Mouse (Mus musculus): ENCODE data around the gene Bco2. TPM values are rescaled to one million over a fixed set of nuclear protein-coding genes. Genes with fewer than 3 reads are reported as not detected.

The Bco2 gene
- 0.29 TPM for polyA plus RNA-seq (2014; fragmentation: Illumina TruSeq; extraction: RNeasy Lipid Tissue Mini Kit (QIAGEN cat#74804); ENCODE audit: low read depth, low replicate concordance)

DNA sequence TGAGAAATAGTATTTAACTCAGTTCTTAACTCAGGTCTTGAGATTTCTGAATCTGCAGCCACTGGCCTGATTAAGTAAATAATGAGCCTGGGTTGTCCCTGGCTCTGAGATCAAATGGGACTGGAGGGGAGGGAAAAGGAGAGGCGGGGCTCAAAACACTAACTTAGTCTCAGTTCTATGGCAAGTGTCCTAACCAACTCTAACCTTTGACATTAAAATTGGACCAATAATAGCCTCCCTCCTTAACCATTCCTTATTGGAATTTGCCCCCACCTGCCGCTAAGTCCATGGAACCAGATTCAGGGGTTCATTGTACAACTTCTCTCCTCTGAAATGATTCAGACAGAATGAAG lies at the start of gene Bco2:
Gene Bco2, minus strand, starts transcription at position 88 of the 353 bp plus-strand sequence.

DNA sequence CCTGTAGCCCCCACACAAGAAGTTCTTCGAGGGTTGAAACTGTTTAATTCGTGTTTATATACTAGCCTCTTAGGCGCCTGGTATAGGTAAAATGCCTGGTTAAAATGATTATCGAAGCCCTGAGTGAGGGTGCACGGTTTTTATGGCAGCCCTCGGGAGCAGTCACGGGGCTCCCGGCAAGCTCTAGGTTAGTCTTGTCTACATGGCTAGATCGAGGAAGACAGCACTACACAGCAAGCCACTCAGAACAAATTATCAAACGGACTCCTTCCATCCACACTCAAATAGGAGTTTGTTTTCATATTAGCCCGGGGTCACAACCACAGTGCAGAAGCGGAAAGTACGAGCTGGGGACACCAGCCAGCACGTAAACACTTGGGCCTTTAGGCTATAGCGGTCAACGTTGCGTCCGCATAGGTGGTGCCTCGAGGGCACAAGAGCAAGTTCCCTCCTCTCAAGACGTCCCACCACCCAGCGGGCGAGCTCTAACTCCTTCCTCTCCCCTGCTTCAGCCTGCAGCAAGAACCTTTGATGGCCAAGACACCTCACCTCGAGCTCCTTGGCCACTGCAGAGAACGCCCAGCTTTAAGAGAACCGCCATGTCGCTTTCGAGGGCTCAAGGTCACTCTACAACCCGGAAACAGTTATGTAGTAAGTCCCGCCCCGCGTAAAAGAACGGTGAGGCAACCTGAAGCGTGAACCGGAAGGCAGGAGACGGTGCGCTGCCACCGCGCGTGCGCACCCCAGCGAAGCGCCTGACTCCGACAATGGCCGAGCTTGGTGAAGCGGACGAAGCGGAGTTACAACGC lies 48.4 kb upstream of the Bco2 start, which contains the start of the genes Sdhd and Timm8b:
Gene Sdhd, minus strand, starts transcription at position 624 of the 809 bp plus-strand sequence.
Gene Timm8b, plus strand, starts transcription at position 722 of the 809 bp plus-strand sequence.

DNA sequence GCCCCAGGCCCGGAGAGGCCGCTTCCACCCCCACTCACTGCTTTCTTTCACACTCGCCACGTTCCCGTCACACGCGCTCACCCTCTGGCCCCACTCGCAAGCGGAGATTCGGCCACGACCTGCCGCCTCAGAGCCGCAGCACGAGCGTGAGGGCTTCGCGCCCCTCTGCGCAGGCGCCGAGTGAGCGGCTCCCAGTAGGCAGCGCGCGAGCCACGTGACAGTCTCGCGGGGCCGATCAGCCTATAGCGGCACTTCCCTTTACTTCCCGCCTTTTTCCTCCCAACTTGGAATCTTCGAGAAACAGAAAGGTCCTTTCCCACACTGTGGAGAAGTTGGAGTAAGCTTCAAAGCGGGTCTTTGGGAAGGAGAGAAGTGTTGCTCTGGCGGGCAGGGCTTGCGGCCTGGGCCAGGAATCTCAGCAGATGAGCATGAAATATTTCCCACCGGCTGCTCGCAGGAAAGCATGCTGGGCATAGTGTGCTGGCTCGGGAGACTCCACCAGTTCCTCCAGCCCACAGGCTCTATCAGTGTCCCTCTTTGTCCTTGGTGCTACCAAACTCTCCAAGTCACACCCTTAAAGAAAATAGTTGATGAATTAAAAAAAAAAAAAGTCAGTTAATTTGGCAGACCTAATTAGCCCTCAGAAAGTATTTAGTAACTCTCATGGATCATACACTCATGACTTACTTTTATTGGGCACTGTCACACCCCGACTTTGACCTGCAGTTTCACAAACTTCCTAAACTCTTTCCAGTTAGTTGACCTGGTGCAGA lies 6.3 kb upstream of the Bco2 start, which contains the start of gene Tex12:
Gene Tex12, minus strand, starts transcription at position 181 of the 773 bp plus-strand sequence.

DNA sequence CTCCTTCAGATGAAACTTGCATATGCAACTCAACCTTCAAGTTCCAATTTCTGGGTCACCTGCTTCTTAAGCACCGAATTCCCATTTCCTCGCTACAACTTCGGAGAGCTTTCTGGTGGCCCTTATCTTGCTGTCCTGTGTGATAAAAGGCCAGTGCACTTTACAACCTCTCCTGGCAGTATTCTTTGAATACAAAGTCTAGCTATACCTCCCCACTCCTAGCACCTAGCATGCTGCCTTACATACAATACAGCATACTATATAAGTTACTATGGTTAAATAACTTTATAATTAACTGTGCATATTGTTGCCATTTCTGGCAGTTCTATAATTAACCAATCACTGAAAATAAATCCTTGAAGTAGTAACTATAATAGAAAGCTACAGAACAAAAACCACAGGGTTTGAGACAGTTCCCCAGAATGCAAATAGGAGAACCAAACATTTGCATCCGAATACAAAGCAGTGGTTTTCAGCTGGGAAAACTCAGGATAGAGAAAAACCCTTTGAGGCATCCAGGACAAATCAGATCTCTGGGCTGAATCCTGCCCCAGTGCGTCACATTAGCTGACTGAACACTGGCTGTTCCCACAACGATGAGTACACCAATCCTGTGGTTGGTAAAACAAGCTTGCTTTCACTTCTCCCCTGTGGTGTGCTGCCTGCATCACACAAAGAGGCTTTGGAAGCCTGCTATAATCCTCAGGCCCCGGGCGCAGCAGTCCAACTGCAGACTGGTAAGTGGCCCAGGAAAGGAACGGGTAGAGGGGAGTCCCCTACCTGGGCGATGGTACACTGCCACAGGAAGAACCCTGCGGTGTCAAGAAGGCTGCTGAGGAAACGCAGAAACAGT lies 514 bp downstream of the Bco2 start, which contains the start of gene Il18:
Gene Il18, plus strand, starts transcription at position 587 of the 853 bp plus-strand sequence.

DNA sequence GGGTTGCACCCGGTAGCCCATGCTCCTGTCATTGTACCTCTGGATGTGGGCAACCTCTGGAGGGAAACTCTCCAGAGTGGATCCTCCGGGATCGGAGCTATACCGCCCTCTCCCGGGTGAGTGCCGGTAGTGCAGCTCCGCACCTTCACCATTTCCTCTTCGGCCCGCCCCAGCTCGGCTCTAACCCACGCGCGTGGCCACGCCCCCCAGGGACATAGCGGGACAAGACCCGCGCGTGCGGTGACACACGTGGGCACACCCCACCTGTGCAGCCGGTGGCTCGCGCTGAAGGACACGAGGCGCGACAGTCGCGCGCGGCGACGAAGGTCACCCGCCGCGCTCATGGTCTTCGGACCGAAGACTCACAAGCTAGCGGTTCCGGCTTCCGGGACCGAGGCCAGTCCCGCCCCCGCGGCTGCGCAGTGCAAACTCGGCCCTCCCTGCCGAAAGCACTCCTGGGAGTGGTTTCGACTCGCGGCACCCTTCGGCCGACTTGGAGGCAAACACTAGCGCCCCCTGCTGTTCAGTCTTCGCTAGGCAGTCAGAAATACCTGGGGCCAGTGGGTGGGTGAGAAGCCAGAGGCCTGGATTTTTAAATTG lies 26.6 kb downstream of the Bco2 start, which contains the start of gene Pts:
Gene Pts, minus strand, starts transcription at position 432 of the 600 bp plus-strand sequence.

DNA sequence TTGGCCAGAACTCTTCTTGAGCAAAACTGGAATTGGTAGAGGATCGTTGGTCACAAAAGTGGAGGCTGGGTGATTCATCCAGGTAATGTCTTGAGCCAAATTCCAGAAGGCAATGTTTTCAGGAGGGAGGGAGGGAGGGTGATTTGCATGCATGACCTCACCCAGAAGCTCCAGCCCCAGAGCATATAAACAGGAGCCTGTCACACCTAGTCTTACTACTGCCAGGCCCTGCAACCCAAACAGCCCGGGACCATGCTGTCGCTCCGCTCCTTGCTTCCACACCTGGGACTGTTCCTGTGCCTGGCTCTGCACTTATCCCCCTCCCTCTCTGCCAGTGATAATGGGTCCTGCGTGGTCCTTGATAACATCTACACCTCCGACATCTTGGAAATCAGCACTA lies 60.7 kb downstream of the Bco2 start, which contains the start of gene Plet1:
Gene Plet1, plus strand, starts transcription at position 215 of the 400 bp plus-strand sequence.

Other genes with a start within 250 kb of the Bco2 start
- gene Rpl10-ps3, start 210.2 kb downstream of the Bco2 start, polyA plus RNA-seq (2014; fragmentation: Illumina TruSeq; extraction: RNeasy Lipid Tissue Mini Kit (QIAGEN cat#74804); ENCODE audit: low read depth, low replicate concordance): 40.8 TPM
- gene Plet1, start 60.7 kb downstream of the Bco2 start, polyA plus RNA-seq (2014; fragmentation: Illumina TruSeq; extraction: RNeasy Lipid Tissue Mini Kit (QIAGEN cat#74804); ENCODE audit: low read depth, low replicate concordance): 0.97 TPM
- gene Pts, start 26.5 kb downstream of the Bco2 start, polyA plus RNA-seq (2014; fragmentation: Illumina TruSeq; extraction: RNeasy Lipid Tissue Mini Kit (QIAGEN cat#74804); ENCODE audit: low read depth, low replicate concordance): 83.2 TPM
- gene Il18, start 354 bp downstream of the Bco2 start, polyA plus RNA-seq (2014; fragmentation: Illumina TruSeq; extraction: RNeasy Lipid Tissue Mini Kit (QIAGEN cat#74804); ENCODE audit: low read depth, low replicate concordance): 2.7 TPM
- gene Tex12, start 6.1 kb upstream of the Bco2 start, polyA plus RNA-seq (2014; fragmentation: Illumina TruSeq; extraction: RNeasy Lipid Tissue Mini Kit (QIAGEN cat#74804); ENCODE audit: low read depth, low replicate concordance): not detected
- gene Sdhd, start 48.6 kb upstream of the Bco2 start, polyA plus RNA-seq (2014; fragmentation: Illumina TruSeq; extraction: RNeasy Lipid Tissue Mini Kit (QIAGEN cat#74804); ENCODE audit: low read depth, low replicate concordance): 841 TPM
- gene Timm8b, start 48.7 kb upstream of the Bco2 start, polyA plus RNA-seq (2014; fragmentation: Illumina TruSeq; extraction: RNeasy Lipid Tissue Mini Kit (QIAGEN cat#74804); ENCODE audit: low read depth, low replicate concordance): 365 TPM
- 2.1 TPM for gene Pih1d2, start 62.1 kb upstream of the Bco2 start, polyA plus RNA-seq (2014; fragmentation: Illumina TruSeq; extraction: RNeasy Lipid Tissue Mini Kit (QIAGEN cat#74804); ENCODE audit: low read depth, low replicate concordance)
- 10.0 TPM for gene Nkapd1, start 62.3 kb upstream of the Bco2 start, polyA plus RNA-seq (2014; fragmentation: Illumina TruSeq; extraction: RNeasy Lipid Tissue Mini Kit (QIAGEN cat#74804); ENCODE audit: low read depth, low replicate concordance)
- 316 TPM for gene Dlat, start 104.6 kb upstream of the Bco2 start, polyA plus RNA-seq (2014; fragmentation: Illumina TruSeq; extraction: RNeasy Lipid Tissue Mini Kit (QIAGEN cat#74804); ENCODE audit: low read depth, low replicate concordance)
- 4.7 TPM for gene Dixdc1, start 184.3 kb upstream of the Bco2 start, polyA plus RNA-seq (2014; fragmentation: Illumina TruSeq; extraction: RNeasy Lipid Tissue Mini Kit (QIAGEN cat#74804); ENCODE audit: low read depth, low replicate concordance)
- gene 2310030G06Rik, start 191.4 kb upstream of the Bco2 start, polyA plus RNA-seq (2014; fragmentation: Illumina TruSeq; extraction: RNeasy Lipid Tissue Mini Kit (QIAGEN cat#74804); ENCODE audit: low read depth, low replicate concordance): 11.4 TPM
- gene Cryab, start 196.1 kb upstream of the Bco2 start, polyA plus RNA-seq (2014; fragmentation: Illumina TruSeq; extraction: RNeasy Lipid Tissue Mini Kit (QIAGEN cat#74804); ENCODE audit: low read depth, low replicate concordance): 3,470 TPM
- 187 TPM for gene Hspb2, start 197.2 kb upstream of the Bco2 start, polyA plus RNA-seq (2014; fragmentation: Illumina TruSeq; extraction: RNeasy Lipid Tissue Mini Kit (QIAGEN cat#74804); ENCODE audit: low read depth, low replicate concordance)
- 4.2 TPM for gene Fdxacb1, start 213.1 kb upstream of the Bco2 start, polyA plus RNA-seq (2014; fragmentation: Illumina TruSeq; extraction: RNeasy Lipid Tissue Mini Kit (QIAGEN cat#74804); ENCODE audit: low read depth, low replicate concordance)
- 9.2 TPM for gene Alg9, start 219.8 kb upstream of the Bco2 start, polyA plus RNA-seq (2014; fragmentation: Illumina TruSeq; extraction: RNeasy Lipid Tissue Mini Kit (QIAGEN cat#74804); ENCODE audit: low read depth, low replicate concordance)
- 26.6 TPM for gene 1110032A03Rik, start 220.3 kb upstream of the Bco2 start, polyA plus RNA-seq (2014; fragmentation: Illumina TruSeq; extraction: RNeasy Lipid Tissue Mini Kit (QIAGEN cat#74804); ENCODE audit: low read depth, low replicate concordance)

Data from heart, adult 10 weeks (tissue).